Mouse (Mus musculus): ENCODE results near the gene Lamtor3.
"Not testable (repeated sequence)": the region's sequence is repeated elsewhere in the genome, so short reads cannot be mapped to it uniquely, and the experiment has no call there.

Gene Lamtor3

DNA sequence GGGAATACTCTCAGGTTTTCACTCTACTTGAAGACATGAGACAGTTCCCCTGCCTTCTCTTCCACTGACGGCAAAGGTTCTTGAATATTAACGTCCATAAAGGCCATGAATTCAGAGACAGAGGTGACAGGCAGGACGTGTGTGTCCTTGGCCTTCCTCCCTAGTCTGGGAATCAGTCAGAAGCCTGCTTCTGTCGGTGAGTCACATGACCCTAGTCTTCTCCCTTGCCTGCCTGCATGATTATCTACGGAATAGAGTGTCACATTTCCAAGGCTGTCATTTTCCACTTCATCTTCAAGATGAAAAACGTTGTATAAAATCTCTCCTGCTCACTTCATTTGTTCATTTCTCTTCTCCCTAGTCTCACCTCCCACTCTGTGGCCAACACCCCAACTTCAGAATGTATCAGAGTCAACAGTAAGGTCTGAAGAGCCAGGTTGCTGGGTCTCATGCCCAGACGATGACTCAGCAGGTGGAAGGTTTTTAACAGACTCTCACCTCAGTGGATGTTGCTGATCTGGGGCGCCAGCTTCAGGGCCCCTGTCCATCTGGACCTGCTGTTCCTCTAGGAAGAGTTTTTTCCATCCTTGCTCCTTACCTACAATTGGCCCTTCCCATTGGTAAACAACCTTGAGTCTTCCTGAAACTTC is 43.6 kb downstream of the Lamtor3 start:
- no peak for DNase-seq (ENCODE audit: low spot score in 2 of 2)

DNA sequence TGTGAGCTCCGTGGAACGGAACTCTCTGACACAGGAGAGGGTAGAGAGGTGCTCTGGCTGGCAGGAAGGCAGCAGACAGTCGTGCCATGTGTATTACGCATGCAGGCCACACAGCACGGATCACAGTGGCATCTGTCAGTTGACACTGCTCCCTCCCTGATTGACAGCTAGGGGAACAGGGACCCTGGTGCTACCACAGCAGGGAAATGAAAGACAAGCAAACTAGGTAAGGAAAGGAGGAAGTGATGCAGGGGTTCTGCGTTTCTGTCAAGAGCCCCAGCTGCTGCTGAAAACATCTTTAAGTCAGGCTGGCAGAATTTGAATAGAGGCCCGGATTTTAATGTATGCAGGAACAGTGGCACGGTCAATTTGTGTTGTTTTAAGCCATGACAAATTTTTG is 45.2 kb downstream of the Lamtor3 start:
- no peak for DNase-seq (ENCODE audit: low spot score in 2 of 2)

DNA sequence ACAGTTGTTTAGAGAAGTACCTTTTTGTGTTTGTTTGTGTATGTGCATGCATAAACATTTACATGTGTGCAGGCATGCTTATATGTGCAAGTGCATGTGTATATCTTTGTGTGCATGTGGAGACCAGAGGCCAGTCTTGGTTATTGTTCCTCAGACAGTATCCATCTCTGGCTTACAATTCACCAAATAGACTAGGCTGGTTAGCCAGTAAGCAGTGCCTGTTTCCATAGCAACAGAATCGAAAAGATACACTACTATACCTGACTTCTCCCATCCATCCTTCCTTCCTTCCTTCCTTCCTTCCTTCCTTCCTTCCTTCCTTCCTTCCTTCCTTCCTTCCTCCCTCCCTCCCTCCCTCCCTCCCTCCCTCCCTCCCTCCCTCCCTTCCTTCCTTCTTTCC is 45.7 kb downstream of the Lamtor3 start:
- not testable (repeated sequence) for DNase-seq (ENCODE audit: low spot score in 2 of 2)

DNA sequence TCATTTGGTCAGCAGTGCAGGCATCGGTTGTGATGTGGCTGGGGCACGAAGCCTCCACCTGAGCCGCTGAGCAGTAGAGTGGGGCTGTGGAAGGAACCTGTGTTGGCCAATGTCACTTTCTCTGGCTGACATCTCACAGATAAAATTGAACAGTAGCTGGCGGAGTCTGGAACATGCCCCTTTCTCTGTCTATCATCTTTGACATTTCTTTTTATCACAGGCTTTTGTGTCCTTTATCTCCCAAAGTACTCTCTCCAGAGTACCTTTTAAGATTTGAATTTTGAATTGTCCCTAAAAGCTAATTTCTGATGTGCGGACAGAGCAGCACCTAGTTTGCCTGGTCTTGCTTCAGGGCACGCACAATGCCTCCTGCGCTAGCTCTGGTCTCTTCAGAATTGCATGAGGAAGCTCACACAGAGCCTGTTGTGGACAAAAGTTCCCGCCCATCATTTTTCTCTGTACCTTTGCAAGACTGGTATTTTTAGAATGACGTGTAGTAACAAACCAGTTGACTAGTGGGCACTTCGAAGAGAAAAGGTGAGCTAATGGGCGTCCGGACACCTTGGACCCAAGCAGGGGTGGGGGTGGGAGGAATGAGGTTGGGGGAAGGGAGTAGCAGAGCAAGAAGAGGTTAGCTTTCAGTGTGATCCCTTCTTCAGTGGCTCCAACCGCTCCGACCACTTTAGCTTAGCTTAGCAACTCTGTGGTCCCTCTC is 50.0 kb downstream of the Lamtor3 start:
- no peak for DNase-seq (ENCODE audit: low spot score in 2 of 2)

DNA sequence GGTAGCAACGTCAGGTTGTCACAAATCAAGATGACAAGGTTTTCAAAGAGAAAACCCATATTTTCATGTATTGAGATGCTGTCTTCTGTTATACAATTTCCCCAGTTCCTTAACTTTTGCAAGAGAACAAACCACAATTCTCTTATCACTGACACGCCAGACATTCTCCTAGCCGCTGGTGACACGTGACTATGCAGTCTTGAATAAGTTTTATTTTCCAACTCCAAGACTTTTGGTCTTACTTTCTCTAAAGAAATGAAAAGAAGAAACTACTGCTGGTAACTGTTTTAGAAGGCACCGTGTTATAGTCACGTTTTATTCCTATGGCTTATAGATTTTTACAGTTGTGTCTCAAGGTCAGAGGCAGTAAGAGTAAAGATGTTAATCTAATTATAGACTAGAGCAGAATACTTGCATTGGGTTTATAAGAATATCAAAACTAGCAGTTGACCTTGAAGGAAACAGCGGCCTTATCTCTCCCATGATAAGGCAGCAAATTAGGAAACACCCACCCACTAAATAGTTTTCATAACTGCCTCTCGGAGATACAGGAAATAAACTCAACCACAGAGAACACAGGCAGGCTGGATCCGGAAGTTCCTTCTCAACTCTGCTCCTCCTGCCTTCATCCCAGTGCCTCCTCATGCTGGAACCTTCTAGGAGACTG is 50.6 kb downstream of the Lamtor3 start:
- DNase-seq (ENCODE audit: low spot score in 2 of 2): no peak

DNA sequence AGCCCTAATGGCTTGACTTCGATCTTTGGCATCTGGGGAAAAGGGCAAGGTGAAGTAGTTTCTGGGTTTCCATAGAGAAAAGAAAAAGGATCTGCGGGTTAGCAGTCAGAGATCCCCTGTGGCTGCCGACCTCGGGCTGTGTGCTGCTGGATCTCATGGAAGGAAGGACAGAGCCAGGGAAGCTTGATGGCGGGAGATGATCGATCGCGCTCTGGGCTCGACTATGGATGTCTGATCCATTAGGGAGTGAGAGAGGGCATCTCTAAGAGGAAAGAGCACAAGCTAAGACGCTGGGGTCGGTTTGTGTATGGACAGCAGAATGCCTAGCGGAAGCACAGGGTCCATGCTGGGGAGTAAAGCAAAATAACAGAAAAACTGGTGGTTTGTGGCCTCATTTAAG is 51.6 kb downstream of the Lamtor3 start:
- DNase-seq (ENCODE audit: low spot score in 2 of 2): peak in 1 of 2 experiments; percentile 41

DNA sequence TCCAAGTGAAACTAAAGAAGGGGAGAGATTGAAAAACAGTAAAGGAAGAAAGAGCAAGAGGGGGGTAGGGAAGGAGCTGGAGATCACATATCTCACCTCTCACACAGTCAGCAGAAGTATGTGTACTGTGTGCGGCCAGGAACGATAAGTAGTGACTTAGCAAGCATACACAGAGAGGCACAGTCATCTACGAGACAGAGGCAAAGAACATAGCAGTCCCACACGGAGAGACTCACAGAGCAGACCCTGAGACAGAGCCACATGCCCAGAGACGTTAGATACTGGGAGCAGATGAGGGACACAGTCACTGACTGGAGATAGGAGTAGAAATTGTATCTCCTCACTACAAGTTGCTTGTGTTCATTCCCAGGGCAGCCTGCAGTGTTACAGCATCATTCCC is 53.9 kb downstream of the Lamtor3 start:
- DNase-seq (ENCODE audit: low spot score in 2 of 2): no peak

DNA sequence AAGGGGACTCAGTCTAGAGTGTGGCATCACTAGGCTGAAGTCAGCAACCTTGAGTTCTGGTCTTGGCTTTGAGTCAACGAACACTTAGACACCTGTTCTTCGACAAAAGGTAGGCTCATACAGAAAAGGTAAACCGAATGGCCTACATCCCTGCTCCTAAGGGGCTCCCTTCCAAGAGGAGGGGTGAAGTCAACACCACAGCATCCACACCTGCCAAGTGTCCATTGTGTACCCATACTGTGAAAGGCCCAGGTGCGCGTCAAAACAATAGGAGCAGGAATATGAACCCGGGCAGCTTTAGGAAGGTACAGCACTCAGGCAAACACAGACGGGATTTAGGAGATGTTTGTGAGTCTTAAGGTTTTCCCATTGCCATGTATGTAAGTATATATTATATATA is 54.7 kb downstream of the Lamtor3 start:
- DNase-seq (ENCODE audit: low spot score in 2 of 2): no peak

DNA sequence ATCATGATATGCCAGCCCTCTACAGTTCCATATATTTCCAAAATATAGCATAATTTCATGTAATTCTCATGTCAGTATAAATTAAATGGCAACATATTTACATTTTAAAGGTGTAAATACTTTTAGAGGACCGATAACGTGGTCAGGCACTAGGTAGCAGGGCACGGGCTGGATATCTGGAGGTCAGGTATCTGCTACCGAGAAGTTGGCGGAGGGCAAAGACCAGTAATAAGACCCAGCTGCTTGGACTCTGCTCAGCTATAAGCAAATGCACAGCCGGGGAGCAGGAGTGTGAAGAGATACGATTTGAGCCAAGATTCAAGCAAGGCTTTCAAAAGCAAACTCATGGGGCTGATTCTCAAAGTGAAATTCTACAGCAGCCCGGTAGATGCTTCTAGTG is 56.0 kb downstream of the Lamtor3 start:
- DNase-seq (ENCODE audit: low spot score in 2 of 2): no peak

DNA sequence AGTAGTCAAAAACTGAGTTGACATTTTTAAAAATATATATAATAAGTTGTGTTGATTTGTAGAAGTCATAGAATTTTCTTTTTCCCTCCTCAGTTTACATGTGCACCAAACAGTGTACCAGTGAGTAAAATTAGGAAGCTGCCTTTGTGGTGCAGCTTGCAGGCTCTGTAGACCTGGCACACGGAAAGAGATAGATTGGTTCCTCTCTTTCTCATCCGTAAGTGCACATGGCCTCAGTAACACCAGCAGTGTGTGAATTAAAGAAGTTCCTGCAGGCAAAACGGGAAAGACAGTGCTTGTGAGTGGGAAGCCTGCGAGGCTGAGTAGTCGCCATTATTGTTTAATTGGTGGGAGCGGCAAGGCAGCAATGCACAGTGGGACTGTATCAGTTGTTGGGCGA is 57.1 kb downstream of the Lamtor3 start:
- no peak for DNase-seq (ENCODE audit: low spot score in 2 of 2)

DNA sequence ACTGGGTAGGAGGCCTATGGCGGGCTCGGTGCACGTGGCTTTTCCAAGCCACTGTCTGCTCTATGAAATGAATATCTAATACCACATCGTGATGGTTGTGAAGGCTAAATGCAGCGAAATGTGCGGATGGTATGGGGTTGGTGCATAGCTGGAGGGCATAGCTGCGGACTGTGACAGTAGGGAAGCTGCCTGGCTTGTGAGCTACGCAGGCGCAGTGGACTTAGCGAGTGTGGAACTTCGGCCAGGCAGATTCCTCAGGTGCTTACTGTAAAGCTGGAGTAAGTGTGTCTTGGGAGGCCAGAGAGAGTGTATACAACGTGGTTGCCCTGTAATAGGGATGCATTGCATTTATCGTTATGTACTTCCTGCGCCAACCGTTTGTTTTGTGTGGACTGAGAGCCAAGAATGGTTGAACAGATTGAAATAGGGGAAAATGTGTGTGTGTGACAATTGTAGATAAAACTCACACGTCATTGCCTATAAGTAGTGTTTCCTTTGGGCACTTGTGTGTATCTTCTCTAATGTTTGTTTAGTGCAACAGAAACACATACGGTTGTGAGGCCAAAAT is 57.6 kb downstream of the Lamtor3 start:
- no peak for DNase-seq (ENCODE audit: low spot score in 2 of 2)

DNA sequence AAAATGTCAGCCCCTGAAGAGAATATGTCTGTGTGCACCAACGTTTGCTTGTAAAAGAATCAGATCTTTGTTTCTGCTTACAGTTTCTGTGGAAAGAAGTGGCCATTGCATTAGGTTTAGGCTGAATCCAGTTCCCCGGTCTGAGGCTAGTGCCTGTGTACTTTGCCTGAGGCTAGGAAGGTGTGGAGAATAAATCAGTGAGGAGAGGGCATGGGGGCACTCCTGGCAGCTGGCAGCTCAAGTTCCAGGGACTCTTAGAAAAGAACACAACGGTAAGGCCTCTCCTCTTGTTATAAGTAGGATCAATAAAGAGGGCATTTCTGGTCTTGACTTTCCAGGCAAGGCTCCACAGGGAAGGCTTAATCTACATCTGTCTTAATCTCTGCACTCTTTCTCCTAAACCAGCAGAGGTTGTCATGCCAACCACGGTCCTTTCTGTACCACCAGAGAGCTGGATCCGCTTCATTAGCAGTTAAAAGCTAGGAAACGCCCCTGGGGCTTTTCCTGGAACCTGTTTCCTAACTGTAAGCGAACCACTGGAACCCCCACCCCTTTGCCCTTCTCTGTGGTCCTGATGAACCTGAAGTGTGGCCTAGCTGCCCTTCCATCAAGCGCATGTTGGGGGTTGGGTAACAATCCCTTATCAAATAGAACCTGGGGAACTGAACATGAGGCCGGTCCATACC is 58.8 kb downstream of the Lamtor3 start:
- DNase-seq (ENCODE audit: low spot score in 2 of 2): peak; percentile 54 to 70

DNA sequence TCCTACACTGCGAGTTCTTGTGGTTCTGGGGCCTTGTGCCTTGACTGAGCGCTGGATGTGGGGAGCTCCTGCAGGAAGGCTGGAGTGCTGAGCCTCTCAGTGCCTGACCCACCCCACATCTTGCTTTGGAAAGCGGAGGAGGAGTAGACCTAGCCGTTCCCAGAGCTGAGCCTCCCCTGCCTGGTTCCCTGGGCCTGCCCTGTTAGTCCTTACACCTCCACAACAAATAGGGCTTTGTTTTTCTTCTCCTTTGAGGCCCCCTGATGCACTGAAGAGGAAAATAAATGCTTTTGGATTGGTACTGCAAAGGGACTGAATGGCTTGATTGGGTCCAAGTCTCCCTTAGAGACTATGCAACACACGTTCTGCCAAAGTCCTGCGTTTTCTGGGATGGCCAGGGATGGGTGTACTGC is 59.3 kb downstream of the Lamtor3 start:
- DNase-seq (ENCODE audit: low spot score in 2 of 2): peak; percentile 62 to 69

DNA sequence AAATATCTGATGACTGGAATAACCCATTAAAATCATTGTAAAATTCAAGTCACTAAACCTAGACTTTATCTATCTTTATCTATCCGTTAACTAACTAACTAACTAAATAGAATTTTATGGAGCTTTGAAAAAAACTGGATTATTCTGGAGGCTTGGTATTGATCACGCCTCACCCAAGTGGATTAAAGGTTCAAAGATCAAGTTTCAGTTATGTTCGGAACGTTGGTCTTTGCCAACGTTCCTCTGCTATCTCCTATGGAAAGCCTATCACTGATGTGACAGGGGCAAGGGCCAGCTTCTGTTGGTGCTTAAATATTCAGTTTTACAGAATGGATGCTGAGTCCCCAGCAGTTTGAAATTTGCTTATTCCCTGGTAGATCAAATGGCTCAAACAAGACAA is 59.9 kb downstream of the Lamtor3 start:
- DNase-seq (ENCODE audit: low spot score in 2 of 2): no peak

All from right cerebral cortex, postnatal 10 days (tissue).